Mouse (Mus musculus): ENCODE measurements around the gene Smpdl3b. TPM values are rescaled to one million over a fixed set of nuclear protein-coding genes. Genes with fewer than 3 reads are reported as not detected.

The Smpdl3b gene
- total and polyA plus RNA-seq, 3 experiments: 0.28 to 0.69 TPM; not detected in 1

- H3K27ac ChIP-seq (ENCODE audit: control insufficient read depth, low read depth, low read length): no peak overlapping the region
- H3K4me3 ChIP-seq (ENCODE audit: control insufficient read depth in 1 of 2, insufficient read depth in 1 of 2, low read depth in 2 of 2, low read length in 2 of 2): no peak overlapping the region
Measured at GRCm38 (mm10) chr4:132778562-132779201, 21.6 kb upstream of the Smpdl3b start.

GRCm38 (mm10) chr4:132776764-132777163, 19.7 kb upstream of the Smpdl3b start:
- Histone ChIP-seq H3K9ac (ENCODE audit: control insufficient read depth, low read depth, low read length, poor library complexity, severe bottlenecking) (no peak overlapping the region), H3K79me2 (ENCODE audit: control insufficient read depth, insufficient read depth, low read length, poor library complexity) (no peaks in the 10 kb centered on the region), H3K4me1 (ENCODE audit: control insufficient read depth in 1 of 2, insufficient read depth in 2 of 2, low read length in 2 of 2) (peaks cover 2 to 3% of the 10 kb centered on the region in 2 experiments; a peak in 2 of 4 replicates), H3K27ac (ENCODE audit: control insufficient read depth, low read depth, low read length) (no peak overlapping the region), H3K36me3 (ENCODE audit: control insufficient read depth in 1 of 2, insufficient read depth in 2 of 2, low read length in 2 of 2) (peaks cover 6 to 30% of the 10 kb centered on the region in 2 experiments), H3K4me3 (ENCODE audit: control insufficient read depth in 1 of 2, insufficient read depth in 1 of 2, low read depth in 2 of 2, low read length in 2 of 2) (no peak overlapping the region), H3K27me3 (ENCODE audit: control insufficient read depth in 1 of 2, insufficient read depth in 2 of 2, low read length in 2 of 2) (no peaks in the 10 kb centered on the region), H3K9me3 (replicated peaks; ENCODE audit: insufficient read depth, low read length) (no peaks in the 10 kb centered on the region)
- peak; percentile 72 for DNase-seq (ENCODE audit: low read depth, low spot score)
- TF ChIP-seq KAT2A (conservative IDR thresholded peaks at IDR 0.05; ENCODE audit: low read depth, low read length) (no peak), ZC3H11A (IDR thresholded peaks at IDR 0.05; ENCODE audit: low read depth, low read length) (peak; percentile 86), CHD1 (IDR thresholded peaks at IDR 0.05; ENCODE audit: low read depth, low read length) (no peak), RAD21 (IDR thresholded peaks at IDR 0.05; ENCODE audit: low read depth, low read length) (peak; percentile 77), POLR2AphosphoS5 (IDR thresholded peaks at IDR 0.05; ENCODE audit: borderline replicate concordance, low read depth, low read length) (no peak), CTCF (IDR thresholded peaks at IDR 0.05 in 2 of 3, conservative IDR thresholded peaks at IDR 0.05 in 1 of 3; ENCODE audit: control insufficient read depth in 1 of 3, insufficient read depth in 1 of 3, low read depth in 2 of 3, low read length in 3 of 3, poor library complexity in 1 of 3, severe bottlenecking in 1 of 3) (peak; percentile 56 to 82 (median 70)), JUND (IDR thresholded peaks at IDR 0.05; ENCODE audit: low read depth, low read length) (no peak), SMC3 (IDR thresholded peaks at IDR 0.05; ENCODE audit: low read depth, low read length) (peak; percentile 82)

More at GRCm38 (mm10) chr4:132778562-132779201, 21.6 kb upstream of the Smpdl3b start:
- no peaks in the 10 kb centered on the region for H3K27me3 ChIP-seq (ENCODE audit: control insufficient read depth in 1 of 2, insufficient read depth in 2 of 2, low read length in 2 of 2)
- H3K9ac ChIP-seq (ENCODE audit: control insufficient read depth, low read depth, low read length, poor library complexity, severe bottlenecking): no peak overlapping the region
- H3K4me1 ChIP-seq (ENCODE audit: control insufficient read depth in 1 of 2, insufficient read depth in 2 of 2, low read length in 2 of 2): peaks cover 4 to 7% of the 10 kb centered on the region in 2 experiments; a peak in 3 of 4 replicates
- H3K9me3 ChIP-seq (replicated peaks; ENCODE audit: insufficient read depth, low read length): no peaks in the 10 kb centered on the region
- 0 out of 2 replicates have a peak, but pooled peaks have one; percentile 36 for TF ChIP-seq POLR2AphosphoS2 (IDR thresholded peaks at IDR 0.05; ENCODE audit: low read length)
- TF ChIP-seq ZKSCAN1 (IDR thresholded peaks at IDR 0.05; ENCODE audit: low read depth, low read length): no peak
- TF ChIP-seq CHD1 (IDR thresholded peaks at IDR 0.05; ENCODE audit: low read depth, low read length): no peak
- peaks cover 8 to 22% of the 10 kb centered on the region in 2 experiments for H3K36me3 ChIP-seq (ENCODE audit: control insufficient read depth in 1 of 2, insufficient read depth in 2 of 2, low read length in 2 of 2)
- H3K79me2 ChIP-seq (ENCODE audit: control insufficient read depth, insufficient read depth, low read length, poor library complexity): no peaks in the 10 kb centered on the region
- no peak for DNase-seq (ENCODE audit: low read depth, low spot score)

GRCm38 (mm10) chr4:132774905-132775304, 17.9 kb upstream of the Smpdl3b start:
- Histone ChIP-seq H3K27me3 (ENCODE audit: control insufficient read depth in 1 of 2, insufficient read depth in 2 of 2, low read length in 2 of 2) (no peaks in the 10 kb centered on the region), H3K4me3 (ENCODE audit: control insufficient read depth in 1 of 2, insufficient read depth in 1 of 2, low read depth in 2 of 2, low read length in 2 of 2) (no peak overlapping the region), H3K79me2 (ENCODE audit: control insufficient read depth, insufficient read depth, low read length, poor library complexity) (peaks cover 2% of the 10 kb centered on the region), H3K4me1 (ENCODE audit: control insufficient read depth in 1 of 2, insufficient read depth in 2 of 2, low read length in 2 of 2) (peaks cover 0 to 3% of the 10 kb centered on the region in 2 experiments; a peak in 1 of 4 replicates), H3K9ac (ENCODE audit: control insufficient read depth, low read depth, low read length, poor library complexity, severe bottlenecking) (no peak overlapping the region), H3K36me3 (ENCODE audit: control insufficient read depth in 1 of 2, insufficient read depth in 2 of 2, low read length in 2 of 2) (peaks cover 6 to 38% of the 10 kb centered on the region in 2 experiments; a peak in 3 of 4 replicates), H3K27ac (ENCODE audit: control insufficient read depth, low read depth, low read length) (no peak overlapping the region), H3K9me3 (replicated peaks; ENCODE audit: insufficient read depth, low read length) (no peaks in the 10 kb centered on the region)
- no peak for DNase-seq (ENCODE audit: low read depth, low spot score)
- TF ChIP-seq NELFE (IDR thresholded peaks at IDR 0.05; ENCODE audit: low read depth, low read length) (no peak), EP300 (IDR thresholded peaks at IDR 0.05; ENCODE audit: low read depth in 1 of 2, low read length in 2 of 2) (no peak), RCOR1 (IDR thresholded peaks at IDR 0.05; ENCODE audit: low read depth, low read length) (no peak), RAD21 (IDR thresholded peaks at IDR 0.05; ENCODE audit: low read depth, low read length) (no peak), BHLHE40 (IDR thresholded peaks at IDR 0.05; ENCODE audit: borderline replicate concordance, low read depth, low read length) (no peak), USF2 (IDR thresholded peaks at IDR 0.05; ENCODE audit: borderline replicate concordance in 1 of 2, insufficient read depth in 1 of 2, low read depth in 1 of 2, low read length in 2 of 2) (no peak), USF1 (IDR thresholded peaks at IDR 0.05; ENCODE audit: low read depth, low read length) (no peak), E2F4 (IDR thresholded peaks at IDR 0.05; ENCODE audit: borderline replicate concordance, low read depth, low read length) (no peak), SMC3 (IDR thresholded peaks at IDR 0.05; ENCODE audit: low read depth, low read length) (no peak), MAX (IDR thresholded peaks at IDR 0.05; ENCODE audit: low read length) (no peak), MYB (IDR thresholded peaks at IDR 0.05; ENCODE audit: low read depth, low read length) (no peak), POLR2AphosphoS5 (IDR thresholded peaks at IDR 0.05; ENCODE audit: borderline replicate concordance, low read depth, low read length) (no peak), CHD1 (IDR thresholded peaks at IDR 0.05; ENCODE audit: low read depth, low read length) (no peak)

Measured in MEL (cell line).